Mouse (Mus musculus) heart, embryonic 16.5 days (tissue): Measurements from ENCODE around the gene Adam19. TPM values are rescaled to one million over a fixed set of nuclear protein-coding genes. Genes with fewer than 3 reads are reported as not detected.

Source experiments
- ATAC-seq: fragments of 200-750 bp; cut with Nextera tagmentation; replicated peaks from 2 replicates; pipeline ENCODE4 v1.8.0; 2017; ENCODE audit warnings: moderate number of reproducible peaks; ENCODE audit not compliant: insufficient read depth, low FRiP score; ENCODE audit errors: extremely low read depth
- H3K27ac ChIP-seq: fragments of 300-500 bp; sonication (generic); 2 replicates; pipeline ENCODE4 v1.5.1; 2014; ENCODE audit warnings: mild to moderate bottlenecking, low read length, control low read depth, moderate library complexity
- H3K27me3 ChIP-seq: fragments of 300-500 bp; sonication (generic); 2 replicates; pipeline ENCODE4 v1.6.1; 2014; ENCODE audit warnings: low read length, mixed read lengths; ENCODE audit not compliant: control insufficient read depth, insufficient read depth
- H3K36me3 ChIP-seq: fragments of 300-500 bp; sonication (generic); 2 replicates; pipeline ENCODE4 v1.6.1; 2014; ENCODE audit not compliant: control insufficient read depth, insufficient read depth
- H3K4me1 ChIP-seq: fragments of 300-500 bp; sonication (generic); 2 replicates; pipeline ENCODE4 v1.6.1; 2014; ENCODE audit warnings: low read length, mixed read lengths; ENCODE audit not compliant: control insufficient read depth, insufficient read depth
- H3K4me2 ChIP-seq: fragments of 300-500 bp; sonication (generic); 2 replicates; pipeline ENCODE4 v1.6.1; 2014; ENCODE audit warnings: low read depth, mild to moderate bottlenecking, control low read depth, low read length
- H3K4me3 ChIP-seq: fragments of 300-500 bp; sonication (generic); 2 replicates; pipeline ENCODE4 v1.5.1; 2014; ENCODE audit warnings: mild to moderate bottlenecking, control low read depth, low read length
- H3K9ac ChIP-seq: fragments of 300-500 bp; sonication (generic); 2 replicates; pipeline ENCODE4 v1.6.1; 2014; ENCODE audit warnings: low read length, control low read depth
- H3K9me3 ChIP-seq: fragments of 300-500 bp; sonication (generic); replicated peaks from 2 replicates; pipeline ENCODE4 v1.6.1; 2016; ENCODE audit warnings: low read length; ENCODE audit not compliant: control insufficient read depth
- WGBS: fragments of 180-500 bp; shearing (Covaris S2); extraction: QIAGEN DNeasy Blood & Tissue Kit; methylation state at CpG from one replicate; pipeline ENCODE4 v1.1.7; 2014; 5-methylcytosine and 5-hydroxymethylcytosine counted together
- polyA plus RNA-seq: library from polyadenylated mRNA; unstranded; fragments of >200 nt; fragmentation: Nextera tagmentation; extraction: Ambion mirVana; gene quantifications from 2 replicates; pipeline ENCODE4 v1.2.1, GENCODE M21; 2015

Adam19 gene
- polyA plus RNA-seq, 1 experiment from 2014 or later, result 21.3 TPM

GRCm38 (mm10) chr11:46119624-46120023 lies 63.8 kb downstream of the Adam19 start:
- no peak overlapping the region; the same call in 1 of the 2 replicates for H3K27ac ChIP-seq
- no peak overlapping the region for H3K9ac ChIP-seq
- no peak overlapping the region for H3K4me3 ChIP-seq
- H3K36me3 ChIP-seq, result peaks cover 61% of the 10 kb centered on the region
- no peak overlapping the region for H3K4me2 ChIP-seq
- no peak for ATAC-seq
- H3K9me3 ChIP-seq, result no peaks in the 10 kb centered on the region
- H3K27me3 ChIP-seq, result no peaks in the 10 kb centered on the region
- peaks cover 5% of the 10 kb centered on the region for H3K4me1 ChIP-seq
- WGBS, result 46% methylated on average over 4 of the region's 4 CpGs

DNA sequence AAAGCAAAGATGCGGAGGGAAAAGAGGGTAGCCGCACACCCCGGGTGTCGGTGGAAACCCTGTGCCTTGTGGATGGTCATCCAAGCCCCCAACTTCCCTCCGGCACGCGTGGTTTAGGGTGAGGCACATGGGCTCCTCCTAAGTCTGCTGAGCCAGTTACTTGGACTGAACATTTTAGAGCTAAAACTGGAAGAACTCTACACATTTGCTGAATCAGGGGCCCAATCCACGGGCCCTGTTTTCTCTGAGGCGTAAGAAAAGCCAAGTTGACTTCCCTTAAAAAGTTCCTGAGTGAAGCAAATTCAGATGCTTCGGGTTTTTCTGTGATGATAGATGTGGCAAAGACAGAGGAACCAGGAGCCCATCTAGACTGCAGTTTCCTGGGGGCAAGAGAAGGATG lies 64.3 kb downstream of the Adam19 start:
- no peak for ATAC-seq
- whole genome bisulfite sequencing, result 84% methylated on average over 10 of the region's 10 CpGs
- Histone ChIP-seq H3K9me3 (no peaks in the 10 kb centered on the region), H3K4me1 (peaks cover 5% of the 10 kb centered on the region), H3K27ac (no peak overlapping the region; the same call in 1 of the 2 replicates), H3K27me3 (no peaks in the 10 kb centered on the region), H3K9ac (no peak overlapping the region), H3K4me3 (no peak overlapping the region), H3K36me3 (peaks cover 61% of the 10 kb centered on the region), H3K4me2 (no peak overlapping the region)

GRCm38 (mm10) chr11:46121666-46122065 lies 65.9 kb downstream of the Adam19 start:
- Histone ChIP-seq H3K36me3 (peaks cover 69% of the 10 kb centered on the region), H3K27me3 (no peaks in the 10 kb centered on the region), H3K4me2 (no peak overlapping the region), H3K27ac (0 out of 2 replicates have a peak overlapping the region, but pooled peaks have one; percentile 31), H3K9me3 (no peaks in the 10 kb centered on the region), H3K4me3 (no peak overlapping the region), H3K4me1 (peaks cover 5% of the 10 kb centered on the region), H3K9ac (no peak overlapping the region)
- no peak for ATAC-seq
- 63% methylated on average over 4 of the region's 4 CpGs for WGBS

DNA sequence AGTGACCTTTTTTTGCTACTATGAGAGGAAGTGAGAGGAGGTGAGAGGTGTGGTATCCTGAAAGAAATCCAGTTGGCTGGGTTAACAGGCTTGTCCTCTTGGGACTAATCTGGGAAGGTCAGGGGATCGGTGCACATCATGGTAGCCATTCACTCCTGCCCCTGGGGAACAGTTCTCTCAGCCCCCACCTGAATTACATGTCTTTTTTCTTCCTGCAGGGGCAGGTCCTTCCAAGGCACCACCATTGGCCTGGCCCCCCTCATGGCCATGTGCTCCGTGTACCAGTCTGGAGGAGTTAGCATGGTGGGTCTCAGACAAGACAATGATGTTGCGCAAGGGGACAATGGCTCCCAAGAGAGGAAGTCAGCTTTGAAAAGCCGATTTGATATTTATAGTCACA lies 67.1 kb downstream of the Adam19 start:
- H3K9ac ChIP-seq, result no peak overlapping the region
- H3K27ac ChIP-seq, result peak overlapping the region; percentile 34; the same call in 1 of the 2 replicates
- H3K4me2 ChIP-seq, result no peak overlapping the region
- peaks cover 64% of the 10 kb centered on the region for H3K36me3 ChIP-seq
- H3K4me3 ChIP-seq, result no peak overlapping the region
- no peaks in the 10 kb centered on the region for H3K9me3 ChIP-seq
- H3K27me3 ChIP-seq, result no peaks in the 10 kb centered on the region
- H3K4me1 ChIP-seq, result peaks cover 5% of the 10 kb centered on the region
- 86% methylated on average over 4 of the region's 4 CpGs for WGBS
- no peak for ATAC-seq

DNA sequence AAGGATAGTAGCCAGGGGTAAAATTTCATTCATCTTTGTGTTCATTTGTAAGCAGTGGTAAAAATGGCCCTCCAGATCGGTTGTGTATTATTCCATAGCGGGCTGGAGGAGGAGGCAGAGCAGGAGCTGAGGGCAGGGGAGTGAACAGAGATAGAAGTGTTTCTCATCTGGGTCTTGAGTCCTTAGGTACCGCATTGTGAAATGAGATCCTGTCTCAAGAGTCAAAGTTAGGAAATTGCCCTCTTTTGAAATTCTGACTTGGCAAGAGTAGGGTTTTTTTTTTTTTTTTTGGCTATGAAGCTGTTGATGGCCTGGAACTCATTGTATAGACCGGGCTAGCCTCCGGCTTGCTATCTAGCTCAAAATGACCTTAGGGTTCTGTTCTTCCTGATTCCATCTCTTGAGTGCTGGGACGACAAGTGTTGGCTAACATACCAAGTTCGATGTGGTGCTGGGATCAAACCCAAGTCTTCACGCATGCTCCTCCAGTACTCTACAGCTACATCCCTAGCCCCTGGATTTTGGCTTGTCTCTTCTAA lies 67.6 kb downstream of the Adam19 start:
- Histone ChIP-seq H3K4me3 (no peak overlapping the region), H3K4me2 (no peak overlapping the region), H3K4me1 (peaks cover 5% of the 10 kb centered on the region), H3K9me3 (no peaks in the 10 kb centered on the region), H3K27me3 (no peaks in the 10 kb centered on the region), H3K36me3 (peaks cover 62% of the 10 kb centered on the region), H3K27ac (no peak overlapping the region), H3K9ac (no peak overlapping the region)
- ATAC-seq, result no peak
- 83% methylated on average over 8 of the region's 8 CpGs for WGBS

GRCm38 (mm10) chr11:46125093-46125834 lies 69.5 kb downstream of the Adam19 start:
- Histone ChIP-seq H3K36me3 (peaks cover 55% of the 10 kb centered on the region), H3K4me3 (no peak overlapping the region), H3K9ac (no peak overlapping the region), H3K4me1 (peaks cover 5% of the 10 kb centered on the region), H3K27me3 (no peaks in the 10 kb centered on the region), H3K9me3 (no peaks in the 10 kb centered on the region), H3K4me2 (no peak overlapping the region), H3K27ac (no peak overlapping the region)
- WGBS, result 87% methylated on average over 12 of the region's 12 CpGs
- no peak for ATAC-seq

- H3K4me1 ChIP-seq, result peaks cover 10% of the 10 kb centered on the region
Observed at GRCm38 (mm10) chr11:46125835-46126229, 70.0 kb downstream of the Adam19 start.

DNA sequence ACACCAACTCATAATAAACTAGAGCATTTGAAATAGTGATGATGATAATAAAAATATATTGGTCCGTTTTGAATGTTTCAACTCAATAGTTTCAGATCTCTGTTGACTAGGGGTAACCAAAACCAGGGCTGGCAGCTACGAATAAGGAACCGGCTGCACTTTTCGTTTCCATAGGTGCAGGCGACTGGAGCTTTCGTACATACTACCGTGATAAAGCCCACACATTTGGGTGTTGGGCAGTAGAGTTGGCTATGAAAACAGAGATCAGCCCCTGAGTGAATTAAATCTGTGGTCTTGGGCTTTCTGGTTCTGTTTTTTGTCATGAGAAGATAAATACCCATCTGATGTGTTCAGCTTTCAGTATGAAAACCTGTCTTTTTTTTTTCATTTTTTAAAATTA lies 70.5 kb downstream of the Adam19 start:
- WGBS, result 87% methylated on average over 7 of the region's 7 CpGs
- H3K4me3 ChIP-seq, result no peak overlapping the region
- ATAC-seq, result no peak

More at GRCm38 (mm10) chr11:46125835-46126229, 70.0 kb downstream of the Adam19 start:
- Histone ChIP-seq H3K27ac (no peak overlapping the region), H3K36me3 (peaks cover 56% of the 10 kb centered on the region), H3K9ac (no peak overlapping the region), H3K4me2 (no peak overlapping the region), H3K27me3 (no peaks in the 10 kb centered on the region), H3K9me3 (no peaks in the 10 kb centered on the region), H3K4me3 (no peak overlapping the region)
- WGBS, result 87% methylated on average over 7 of the region's 7 CpGs
- ATAC-seq, result no peak

DNA sequence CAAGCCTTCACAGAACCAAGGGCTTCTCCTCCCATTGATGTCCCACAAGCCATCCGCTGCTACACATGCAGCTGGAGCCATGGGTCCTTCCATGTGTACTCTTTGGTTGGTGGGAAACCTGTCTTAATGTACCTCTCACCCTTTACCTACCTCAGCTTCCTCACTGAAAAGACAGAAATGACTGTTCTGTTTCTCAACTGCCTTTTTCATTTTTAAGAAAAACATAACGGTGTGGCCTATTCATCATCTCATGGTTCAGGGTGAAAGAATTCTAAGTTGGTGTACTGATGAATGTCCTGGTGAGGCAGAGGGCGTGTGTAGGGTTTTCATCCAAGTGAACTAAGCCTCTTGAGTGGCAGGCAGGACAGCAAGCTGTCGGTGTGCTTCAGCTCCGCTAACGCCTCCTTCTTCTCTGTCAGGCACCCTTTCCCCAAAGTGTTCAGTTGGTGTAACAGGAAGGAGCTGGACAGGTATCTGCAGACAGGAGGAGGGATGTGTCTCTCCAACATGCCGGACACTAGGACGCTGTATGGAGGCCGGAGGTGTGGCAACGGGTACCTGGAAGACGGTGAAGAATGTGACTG lies 71.1 kb downstream of the Adam19 start:
- H3K4me2 ChIP-seq, result no peak overlapping the region
- WGBS, result 82% methylated on average over 11 of the region's 11 CpGs
- peaks cover 5% of the 10 kb centered on the region; the same call in 1 of the 2 replicates for H3K4me1 ChIP-seq
- H3K9me3 ChIP-seq, result no peaks in the 10 kb centered on the region
- H3K27ac ChIP-seq, result peak overlapping the region; percentile 11; the same call in 1 of the 2 replicates
- no peaks in the 10 kb centered on the region for H3K27me3 ChIP-seq
- no peak for ATAC-seq
- H3K9ac ChIP-seq, result no peak overlapping the region
- H3K4me3 ChIP-seq, result no peak overlapping the region
- H3K36me3 ChIP-seq, result peaks cover 53% of the 10 kb centered on the region

More for the DNA sequence above, 70.5 kb downstream of the Adam19 start:
- Histone ChIP-seq H3K9ac (no peak overlapping the region), H3K36me3 (peaks cover 54% of the 10 kb centered on the region), H3K9me3 (no peaks in the 10 kb centered on the region), H3K27me3 (no peaks in the 10 kb centered on the region), H3K4me2 (no peak overlapping the region), H3K4me1 (peaks cover 10% of the 10 kb centered on the region), H3K27ac (no peak overlapping the region)
